Mouse (Mus musculus) T-cell, adult 2 months (primary cell): Measurements from ENCODE around the gene Ccdc149.

ENCODE experiments used
- DNase-seq: peaks from one replicate; pipeline ENCODE4 v3.0.0; 2022; ENCODE audit warnings: low spot score

Gene Ccdc149

DNA sequence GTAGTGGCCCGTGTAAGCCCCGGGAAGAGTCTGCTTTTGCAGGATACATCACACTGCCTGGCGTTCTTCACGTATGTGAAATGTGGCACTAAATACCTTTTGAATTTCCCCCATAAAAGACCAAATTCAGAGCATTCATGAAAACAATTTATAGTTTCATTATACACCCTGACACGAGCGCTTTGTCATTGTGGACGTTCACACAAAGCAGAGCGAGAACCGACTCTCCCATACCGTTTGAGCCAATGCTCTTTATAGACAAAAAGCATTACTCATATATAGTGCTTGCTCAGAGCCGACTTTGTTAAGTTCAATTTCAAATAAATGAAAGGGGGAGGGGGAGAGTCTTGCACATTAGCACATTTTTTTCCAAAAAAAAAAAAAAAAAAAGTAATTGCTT is 31.0 kb downstream of the Ccdc149 start:
- no peak for DNase-seq

DNA sequence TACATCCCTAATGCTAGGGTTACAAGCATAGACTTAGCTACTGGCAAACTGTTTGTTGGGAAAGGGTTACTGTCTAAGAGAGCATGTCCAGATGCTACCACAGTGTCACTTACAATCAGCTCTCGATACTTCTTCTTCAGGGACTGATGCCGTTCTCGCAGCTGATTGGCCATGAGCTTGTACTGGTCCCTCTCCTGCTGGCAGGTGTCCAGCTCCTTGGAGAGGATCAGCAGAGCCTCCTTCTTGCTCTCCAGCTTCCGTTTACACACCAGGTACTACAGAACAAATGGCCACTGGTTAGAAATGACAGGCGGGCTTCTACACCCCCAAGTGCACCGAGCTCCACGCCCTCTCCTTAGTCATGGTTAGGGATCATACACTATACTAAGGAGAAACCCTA is 32.4 kb downstream of the Ccdc149 start:
- no peak for DNase-seq

DNA sequence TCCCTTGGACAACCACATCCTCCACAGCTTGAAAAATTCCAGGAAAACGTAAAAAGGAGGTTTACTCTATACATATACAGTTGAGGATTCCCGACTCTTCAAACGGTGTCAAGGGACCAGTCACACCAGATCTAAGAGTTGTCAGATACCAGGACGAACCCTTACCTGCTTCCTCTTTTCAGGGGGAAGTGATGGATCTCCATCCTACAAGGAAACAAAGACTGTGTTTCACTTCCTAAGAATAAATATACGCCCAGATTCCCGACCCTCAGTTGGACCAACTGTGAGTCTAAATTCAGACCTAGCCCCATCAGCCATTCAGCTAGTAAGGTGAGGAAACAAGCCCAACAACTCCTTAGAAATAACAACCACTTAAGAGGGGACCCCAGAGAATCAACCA is 35.8 kb downstream of the Ccdc149 start:
- DNase-seq: no peak

GRCm38 (mm10) chr5:52431276-52431844 is 40.0 kb downstream of the Ccdc149 start:
- DNase-seq: no peak

- DNase-seq: no peak
Observed at GRCm38 (mm10) chr5:52429731-52430480, 41.4 kb downstream of the Ccdc149 start.

DNA sequence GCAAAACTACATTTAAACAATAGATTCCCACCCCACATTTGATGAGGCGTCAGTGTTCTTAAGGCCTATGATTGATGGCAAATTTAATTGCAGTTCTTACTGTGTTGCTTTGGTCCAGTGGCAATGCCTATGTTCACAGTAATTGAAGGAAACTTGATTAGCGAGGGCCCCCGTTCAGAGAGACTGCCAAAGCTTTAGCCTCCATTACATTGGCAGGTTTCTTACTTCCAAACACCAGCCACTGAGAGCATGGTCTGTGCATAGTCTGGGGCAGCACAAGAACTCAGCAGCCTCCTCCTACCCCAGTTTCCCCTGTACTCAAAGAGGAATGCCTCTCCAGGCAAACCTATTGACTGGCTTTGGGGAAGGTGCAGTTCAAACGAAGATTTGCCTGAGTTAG is 42.7 kb downstream of the Ccdc149 start:
- DNase-seq: no peak

- no peak for DNase-seq
Observed at GRCm38 (mm10) chr5:52425819-52426218, 45.5 kb downstream of the Ccdc149 start.

- DNase-seq: no peak
Observed at GRCm38 (mm10) chr5:52423893-52424292, 47.4 kb downstream of the Ccdc149 start.

- no peak for DNase-seq
Observed at GRCm38 (mm10) chr5:52416485-52416884, 54.8 kb downstream of the Ccdc149 start.

GRCm38 (mm10) chr5:52415917-52416316 is 55.4 kb downstream of the Ccdc149 start:
- no peak for DNase-seq

- no peak for DNase-seq
Observed at GRCm38 (mm10) chr5:52415193-52415592, 56.1 kb downstream of the Ccdc149 start.

DNA sequence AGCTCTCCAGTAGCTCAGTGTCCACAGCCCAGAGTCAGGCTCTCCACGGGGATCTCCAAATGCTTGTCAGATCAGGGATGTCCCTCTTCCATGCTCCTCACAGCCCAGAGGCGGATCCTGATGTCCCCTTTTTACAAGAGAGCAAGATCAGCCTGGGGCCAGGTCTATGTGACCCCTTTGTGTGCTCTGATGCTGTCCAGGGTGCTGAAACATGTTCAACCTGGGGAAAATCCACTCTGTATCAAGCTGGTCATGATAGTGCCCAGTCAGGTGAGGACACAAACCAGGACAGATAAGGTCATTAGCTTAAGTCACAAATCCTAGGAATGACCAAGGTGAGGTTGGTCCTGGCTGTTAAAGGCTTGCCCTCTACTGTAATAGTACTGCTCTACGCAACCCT is 59.8 kb downstream of the Ccdc149 start:
- DNase-seq: no peak

- no peak for DNase-seq
Observed at GRCm38 (mm10) chr5:52410197-52410596, 61.1 kb downstream of the Ccdc149 start.

DNA sequence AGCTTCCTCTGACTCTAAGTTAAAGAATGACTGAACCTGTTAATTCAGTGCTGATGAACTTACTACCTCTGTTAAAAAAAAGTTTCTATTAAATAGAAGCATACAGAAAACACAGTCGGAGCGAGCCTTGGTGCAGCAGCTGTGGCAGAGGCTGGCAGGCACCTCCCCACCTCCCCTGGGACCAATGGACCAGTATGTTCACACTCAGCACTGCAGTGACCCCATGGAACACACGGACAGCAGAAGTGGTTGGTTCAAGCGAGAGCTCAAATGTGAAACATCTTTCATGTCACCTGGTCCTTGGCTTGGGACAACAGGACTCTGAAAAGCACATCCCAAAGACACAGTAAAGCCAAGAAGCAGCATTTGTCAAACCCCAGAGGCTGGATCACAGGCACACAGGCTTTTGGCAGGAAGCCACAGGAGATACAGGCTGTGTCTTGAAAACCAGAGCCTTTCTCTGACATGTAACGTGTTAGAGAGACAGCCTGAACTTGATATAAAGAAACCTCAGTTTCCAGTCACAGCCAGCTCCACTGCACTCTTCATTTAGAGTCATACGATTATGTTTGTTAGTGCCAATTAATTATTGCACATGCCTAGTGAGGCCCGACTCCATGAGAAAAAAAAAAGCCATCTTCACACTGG is 62.5 kb downstream of the Ccdc149 start:
- DNase-seq: no peak

GRCm38 (mm10) chr5:52404373-52404772 is 66.9 kb downstream of the Ccdc149 start:
- no peak for DNase-seq

DNA sequence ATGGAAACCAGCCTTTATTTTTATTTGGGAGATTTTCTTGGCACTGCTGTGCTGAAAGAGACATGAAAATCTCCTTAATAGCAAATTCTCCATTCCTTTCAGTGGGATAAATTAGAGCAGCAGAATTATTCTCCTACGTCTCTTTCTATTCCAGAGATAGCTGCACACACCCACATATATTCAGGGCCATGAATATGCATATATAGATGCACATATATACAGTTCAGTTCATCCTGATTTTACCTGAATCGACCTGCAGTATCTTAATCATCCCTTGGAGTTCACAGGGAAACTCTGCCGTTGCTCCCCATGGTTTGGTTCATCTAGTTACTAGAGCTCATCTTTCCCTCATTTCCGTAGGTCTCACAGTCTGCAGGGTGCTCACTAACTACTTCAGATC is 77.6 kb downstream of the Ccdc149 start:
- no peak for DNase-seq

DNA sequence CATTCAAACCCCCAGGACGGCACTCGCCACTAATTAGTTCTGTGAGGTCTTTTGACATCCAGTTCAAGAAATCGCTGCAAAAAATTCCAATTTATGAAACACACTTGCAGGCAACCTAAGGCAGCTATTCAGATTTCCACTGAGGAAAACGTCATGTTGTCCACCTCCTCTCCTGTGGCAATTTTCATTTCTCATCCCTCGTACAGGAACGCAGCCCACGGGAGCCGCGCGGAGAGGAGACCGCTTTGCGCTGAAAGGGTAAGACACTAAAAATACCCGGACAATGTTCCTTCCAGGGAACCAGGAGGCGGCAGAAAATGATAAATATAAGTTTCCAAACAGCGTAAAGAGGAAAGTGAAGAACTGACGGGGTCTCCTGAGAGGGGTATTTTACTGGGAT is 79.8 kb downstream of the Ccdc149 start:
- no peak for DNase-seq

DNA sequence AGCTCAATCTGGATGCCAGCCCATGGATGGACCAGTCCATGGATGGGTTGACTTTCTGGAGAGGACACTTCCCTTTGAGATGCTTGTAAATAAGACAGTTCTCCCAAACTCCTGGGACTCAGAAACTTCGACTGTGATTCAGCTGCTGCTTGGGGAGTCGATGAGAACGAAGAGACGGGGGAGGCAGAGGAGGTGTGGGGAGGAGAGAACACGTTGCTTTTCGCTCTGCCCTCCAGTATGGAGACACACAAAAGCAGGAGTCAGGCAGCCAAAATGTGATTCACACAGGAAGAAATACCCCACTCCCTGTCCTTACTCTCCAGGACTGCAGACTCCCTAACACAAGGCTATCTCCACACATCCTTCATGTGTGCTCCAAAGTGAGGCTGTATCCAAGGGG is 80.9 kb downstream of the Ccdc149 start:
- no peak for DNase-seq

- no peak for DNase-seq
Observed at GRCm38 (mm10) chr5:52388092-52388749, 83.1 kb downstream of the Ccdc149 start.

GRCm38 (mm10) chr5:52386016-52386415 is 85.3 kb downstream of the Ccdc149 start:
- no peak for DNase-seq

DNA sequence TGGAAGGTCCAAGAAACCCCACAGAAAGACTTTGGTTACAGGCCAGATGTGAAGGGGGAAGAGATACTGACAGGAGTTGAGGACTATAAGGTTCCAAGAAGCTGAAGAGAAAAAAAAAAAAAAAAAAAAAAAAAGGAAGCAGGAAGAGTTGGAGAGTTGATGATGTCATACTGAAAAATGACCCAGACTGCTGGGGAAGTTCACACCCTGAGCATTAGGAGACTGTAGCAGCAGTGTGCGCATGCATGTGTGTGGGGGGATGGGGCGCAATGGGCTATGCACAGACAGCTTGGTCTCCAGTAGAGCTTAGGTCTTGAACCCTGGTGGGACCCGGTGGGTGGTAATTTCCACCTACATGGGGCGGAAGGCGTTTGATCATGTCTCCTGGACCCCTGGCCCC is 87.6 kb downstream of the Ccdc149 start:
- no peak for DNase-seq

GRCm38 (mm10) chr5:52382837-52383236 is 88.5 kb downstream of the Ccdc149 start:
- no peak for DNase-seq

DNA sequence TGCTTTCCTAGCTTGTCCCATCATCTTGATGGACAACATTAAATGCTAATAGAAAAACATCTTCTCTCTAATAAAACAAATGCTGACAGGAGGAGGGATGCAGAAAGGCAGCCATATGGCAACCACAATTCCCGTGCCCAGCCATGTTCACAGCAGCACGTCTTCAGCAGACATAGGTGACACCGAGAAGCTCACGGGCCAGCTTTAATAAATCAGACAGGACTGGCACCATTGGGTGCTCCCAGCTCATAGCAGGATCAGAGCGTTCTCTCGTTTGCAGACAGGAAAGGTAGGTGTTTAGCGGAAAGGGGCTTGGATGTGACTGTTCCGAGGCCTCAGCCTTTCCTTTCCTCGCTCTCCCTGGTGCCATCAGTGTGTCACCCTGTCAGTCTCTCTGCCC is 95.5 kb downstream of the Ccdc149 start:
- no peak for DNase-seq
